Mouse (Mus musculus) neural tube, embryonic 12.5 days (tissue): ENCODE data around the gene Ankdd1b. TPM values are rescaled to one million over a fixed set of nuclear protein-coding genes. Genes with fewer than 3 reads are reported as not detected.

Source experiments
- ATAC-seq: fragments of 200-750 bp; cut with Nextera tagmentation; 2 replicates; pipeline ENCODE4 v1.8.0; 2017; ENCODE audit warnings: low read depth, mild to moderate bottlenecking, moderate TSS enrichment, moderate library complexity; ENCODE audit not compliant: low FRiP score
- H3K27ac ChIP-seq: fragments of 300-500 bp; sonication (generic); 2 replicates; pipeline ENCODE4 v1.5.1; 2016
- H3K27me3 ChIP-seq: fragments of 300-500 bp; sonication (generic); replicated peaks from 2 replicates; pipeline ENCODE4 v1.6.1; 2016; ENCODE audit warnings: mild to moderate bottlenecking
- H3K36me3 ChIP-seq: fragments of 300-500 bp; sonication (generic); 2 replicates; pipeline ENCODE4 v1.6.1; 2016; ENCODE audit warnings: mild to moderate bottlenecking
- H3K4me1 ChIP-seq: fragments of 300-500 bp; sonication (generic); 2 replicates; pipeline ENCODE4 v1.6.1; 2016
- H3K4me2 ChIP-seq: fragments of 300-500 bp; sonication (generic); replicated peaks from 2 replicates; pipeline ENCODE4 v1.6.1; 2016; ENCODE audit warnings: mild to moderate bottlenecking
- H3K4me3 ChIP-seq: fragments of 300-500 bp; sonication (generic); 2 replicates; pipeline ENCODE4 v1.5.1; 2016
- H3K9ac ChIP-seq: fragments of 300-500 bp; sonication (generic); 2 replicates; pipeline ENCODE4 v1.6.1; 2016; ENCODE audit warnings: mild to moderate bottlenecking
- H3K9me3 ChIP-seq: fragments of 300-500 bp; sonication (generic); 2 replicates; pipeline ENCODE4 v1.6.1; 2016; ENCODE audit warnings: mild to moderate bottlenecking
- WGBS: fragments of 180-500 bp; shearing (Covaris S2); methylation state at CpG from one replicate; pipeline ENCODE4 v1.1.7; 2016; 5-methylcytosine and 5-hydroxymethylcytosine counted together
- polyA plus RNA-seq: library from polyadenylated mRNA; unstranded; fragments of >200 nt; fragmentation: Nextera tagmentation; extraction: Ambion mirVana; gene quantifications from 2 replicates; pipeline ENCODE4 v1.2.1, GENCODE M21; 2016

The Ankdd1b gene
- polyA plus RNA-seq, 1 experiment from 2014 or later = 0.10 TPM

GRCm38 (mm10) chr13:96451386-96452140, 19.4 kb downstream of the Ankdd1b start:
- Histone ChIP-seq H3K9ac (no peak overlapping the region), H3K4me3 (no peak overlapping the region), H3K4me2 (no peak overlapping the region), H3K27me3 (no peaks in the 10 kb centered on the region), H3K9me3 (no peaks in the 10 kb centered on the region), H3K36me3 (no peaks in the 10 kb centered on the region), H3K27ac (no peak overlapping the region), H3K4me1 (no peaks in the 10 kb centered on the region)
- WGBS = 89% methylated on average over 11 of the region's 11 CpGs
- no peak for ATAC-seq

GRCm38 (mm10) chr13:96450869-96451268, 20.1 kb downstream of the Ankdd1b start:
- H3K9ac ChIP-seq = no peak overlapping the region
- no peak overlapping the region for H3K4me3 ChIP-seq
- no peak overlapping the region for H3K27ac ChIP-seq
- H3K9me3 ChIP-seq = no peaks in the 10 kb centered on the region
- 91% methylated on average over 7 of the region's 7 CpGs for WGBS
- no peaks in the 10 kb centered on the region for H3K36me3 ChIP-seq
- H3K4me2 ChIP-seq = no peak overlapping the region
- no peaks in the 10 kb centered on the region for H3K4me1 ChIP-seq
- ATAC-seq = no peak
- no peaks in the 10 kb centered on the region for H3K27me3 ChIP-seq

GRCm38 (mm10) chr13:96450205-96450856, 20.7 kb downstream of the Ankdd1b start:
- WGBS = 86% methylated on average over 11 of the region's 11 CpGs
- no peaks in the 10 kb centered on the region for H3K9me3 ChIP-seq
- H3K4me3 ChIP-seq = no peak overlapping the region
- H3K4me1 ChIP-seq = no peaks in the 10 kb centered on the region
- H3K4me2 ChIP-seq = no peak overlapping the region
- no peak overlapping the region for H3K27ac ChIP-seq
- H3K9ac ChIP-seq = no peak overlapping the region
- H3K27me3 ChIP-seq = no peaks in the 10 kb centered on the region
- ATAC-seq = no peak
- no peaks in the 10 kb centered on the region for H3K36me3 ChIP-seq

GRCm38 (mm10) chr13:96440436-96440835, 30.6 kb downstream of the Ankdd1b start:
- no peak for ATAC-seq
- no peaks in the 10 kb centered on the region for H3K4me1 ChIP-seq
- H3K36me3 ChIP-seq = no peaks in the 10 kb centered on the region
- H3K27me3 ChIP-seq = no peaks in the 10 kb centered on the region
- H3K4me2 ChIP-seq = no peak overlapping the region
- WGBS = 92% methylated on average over 4 of the region's 4 CpGs
- H3K27ac ChIP-seq = no peak overlapping the region
- H3K9ac ChIP-seq = no peak overlapping the region
- no peak overlapping the region for H3K4me3 ChIP-seq
- no peaks in the 10 kb centered on the region for H3K9me3 ChIP-seq

- 86% methylated on average over 1 of the region's 1 CpGs for WGBS
- H3K9ac ChIP-seq = no peak overlapping the region
- no peak overlapping the region for H3K27ac ChIP-seq
- H3K4me1 ChIP-seq = no peaks in the 10 kb centered on the region
- no peak overlapping the region for H3K4me3 ChIP-seq
- no peaks in the 10 kb centered on the region for H3K9me3 ChIP-seq
- ATAC-seq = no peak
- no peaks in the 10 kb centered on the region for H3K27me3 ChIP-seq
- H3K4me2 ChIP-seq = no peak overlapping the region
- no peaks in the 10 kb centered on the region for H3K36me3 ChIP-seq
Measured at GRCm38 (mm10) chr13:96436921-96437320, 34.1 kb downstream of the Ankdd1b start.

- no peak overlapping the region for H3K9ac ChIP-seq
- H3K4me3 ChIP-seq = no peak overlapping the region
- no peaks in the 10 kb centered on the region for H3K9me3 ChIP-seq
- no peak overlapping the region for H3K4me2 ChIP-seq
- no peaks in the 10 kb centered on the region for H3K27me3 ChIP-seq
- no peaks in the 10 kb centered on the region for H3K36me3 ChIP-seq
- WGBS = 50% methylated on average over 13 of the region's 13 CpGs
- no peaks in the 10 kb centered on the region for H3K4me1 ChIP-seq
- ATAC-seq = no peak
- no peak overlapping the region for H3K27ac ChIP-seq
Measured at GRCm38 (mm10) chr13:96435793-96436192, 35.2 kb downstream of the Ankdd1b start.

GRCm38 (mm10) chr13:96434899-96435331, 36.1 kb downstream of the Ankdd1b start:
- Histone ChIP-seq H3K4me3 (no peak overlapping the region), H3K36me3 (no peaks in the 10 kb centered on the region), H3K4me2 (no peak overlapping the region), H3K27me3 (no peaks in the 10 kb centered on the region), H3K9ac (no peak overlapping the region), H3K27ac (no peak overlapping the region), H3K9me3 (no peaks in the 10 kb centered on the region), H3K4me1 (no peaks in the 10 kb centered on the region)
- 59% methylated on average over 5 of the region's 5 CpGs for WGBS
- ATAC-seq = no peak

GRCm38 (mm10) chr13:96433648-96434190, 37.3 kb downstream of the Ankdd1b start:
- H3K36me3 ChIP-seq = no peaks in the 10 kb centered on the region
- H3K27ac ChIP-seq = no peak overlapping the region
- H3K4me3 ChIP-seq = no peak overlapping the region
- no peak overlapping the region for H3K4me2 ChIP-seq
- H3K9me3 ChIP-seq = no peaks in the 10 kb centered on the region
- 85% methylated on average over 11 of the region's 11 CpGs for WGBS
- no peaks in the 10 kb centered on the region for H3K4me1 ChIP-seq
- no peak for ATAC-seq
- no peak overlapping the region for H3K9ac ChIP-seq
- H3K27me3 ChIP-seq = no peaks in the 10 kb centered on the region

GRCm38 (mm10) chr13:96433041-96433440, 38.0 kb downstream of the Ankdd1b start:
- Histone ChIP-seq H3K9ac (no peak overlapping the region), H3K4me1 (no peaks in the 10 kb centered on the region), H3K4me3 (no peak overlapping the region), H3K9me3 (no peaks in the 10 kb centered on the region), H3K36me3 (no peaks in the 10 kb centered on the region), H3K27ac (no peak overlapping the region), H3K27me3 (no peaks in the 10 kb centered on the region), H3K4me2 (no peak overlapping the region)
- 87% methylated on average over 6 of the region's 6 CpGs for WGBS
- ATAC-seq = no peak

GRCm38 (mm10) chr13:96432376-96432811, 38.6 kb downstream of the Ankdd1b start:
- no peaks in the 10 kb centered on the region for H3K4me1 ChIP-seq
- no peak overlapping the region for H3K4me2 ChIP-seq
- no peaks in the 10 kb centered on the region for H3K36me3 ChIP-seq
- H3K9me3 ChIP-seq = no peaks in the 10 kb centered on the region
- H3K9ac ChIP-seq = no peak overlapping the region
- 45% methylated on average over 3 of the region's 3 CpGs for WGBS
- no peak overlapping the region for H3K4me3 ChIP-seq
- ATAC-seq = no peak
- H3K27ac ChIP-seq = no peak overlapping the region
- H3K27me3 ChIP-seq = no peaks in the 10 kb centered on the region

GRCm38 (mm10) chr13:96431595-96432156, 39.3 kb downstream of the Ankdd1b start:
- Histone ChIP-seq H3K9me3 (no peaks in the 10 kb centered on the region), H3K4me1 (no peaks in the 10 kb centered on the region), H3K9ac (no peak overlapping the region), H3K4me3 (no peak overlapping the region), H3K27me3 (no peaks in the 10 kb centered on the region), H3K27ac (no peak overlapping the region), H3K36me3 (no peaks in the 10 kb centered on the region), H3K4me2 (no peak overlapping the region)
- 42% methylated on average over 12 of the region's 12 CpGs for WGBS
- peak; percentile 77; the same call in 1 of the 2 replicates for ATAC-seq

- H3K36me3 ChIP-seq = no peaks in the 10 kb centered on the region
- no peaks in the 10 kb centered on the region for H3K27me3 ChIP-seq
- H3K27ac ChIP-seq = no peak overlapping the region
- no peak overlapping the region for H3K4me2 ChIP-seq
- no peak for ATAC-seq
- no peak overlapping the region for H3K9ac ChIP-seq
- H3K9me3 ChIP-seq = no peaks in the 10 kb centered on the region
- WGBS = 80% methylated on average over 5 of the region's 5 CpGs
- H3K4me1 ChIP-seq = no peaks in the 10 kb centered on the region
- no peak overlapping the region for H3K4me3 ChIP-seq
Measured at GRCm38 (mm10) chr13:96428531-96428930, 42.5 kb downstream of the Ankdd1b start.
